Mouse (Mus musculus): ENCODE results near the gene Btc. TPM values are rescaled to one million over a fixed set of nuclear protein-coding genes. Genes with fewer than 3 reads are reported as not detected.

Gene Btc
- polyA plus RNA-seq (2015; fragmentation: Illumina TruSeq; extraction: RNeasy Lipid Tissue Mini Kit (QIAGEN cat#74804); ENCODE audit: insufficient read depth, low replicate concordance) = 1.5 TPM

GRCm38 (mm10) chr5:91402339-91403211 is at the start of gene Btc:
TSS of gene Btc (minus strand) at chr5:91402994.

Other genes starting within 250 kb of the Btc start
- gene Parm1, start 114.6 kb upstream of the Btc start, polyA plus RNA-seq (2015; fragmentation: Illumina TruSeq; extraction: RNeasy Lipid Tissue Mini Kit (QIAGEN cat#74804); ENCODE audit: insufficient read depth, low replicate concordance) = 22.3 TPM

Data from spleen, adult 10 weeks (tissue).